Mouse (Mus musculus) heart, embryonic 14.5 days (tissue): ENCODE measurements around the gene Hnrnpu. TPM values are rescaled to one million over a fixed set of nuclear protein-coding genes. Genes with fewer than 3 reads are reported as not detected.
A peak's percentile ranks its signal among the peaks of the same experiment; 100 is the strongest.
"Not testable (repeated sequence)": the region's sequence is repeated elsewhere in the genome, so short reads cannot be mapped to it uniquely, and the experiment has no call there.

ENCODE experiments used
- ATAC-seq: fragments of 200-750 bp; cut with Nextera tagmentation; 2 replicates; pipeline ENCODE4 v1.8.0; 2017; ENCODE audit warnings: low read depth, moderate TSS enrichment; ENCODE audit not compliant: insufficient number of reproducible peaks, insufficient read depth, low FRiP score
- H3K27ac ChIP-seq, 2 experiments: fragments of 200-500 bp in 1 of 2; fragments of 300-500 bp in 1 of 2; sonication (generic) in 1 of 2; replicated peaks in 1 of 2; 2 replicates each; pipeline ENCODE4 v1.5.1; 2012 to 2014; ENCODE audit warnings: low read depth in 2 of 2, low read length in 2 of 2, control low read depth in 1 of 2, mild to moderate bottlenecking in 1 of 2, mixed read lengths in 1 of 2; ENCODE audit not compliant: control insufficient read depth in 1 of 2, insufficient read depth in 1 of 2
- H3K27me3 ChIP-seq: fragments of 300-500 bp; sonication (generic); 2 replicates; pipeline ENCODE4 v1.6.1; 2014; ENCODE audit warnings: mild to moderate bottlenecking, low read length, control low read depth; ENCODE audit not compliant: control insufficient read depth, insufficient read depth
- H3K36me3 ChIP-seq: fragments of 300-500 bp; sonication (generic); 2 replicates; pipeline ENCODE4 v1.6.1; 2014; ENCODE audit warnings: mild to moderate bottlenecking, control low read depth, low read length, mixed read lengths; ENCODE audit not compliant: control insufficient read depth, insufficient read depth
- H3K4me1 ChIP-seq, 2 experiments: fragments of 200-500 bp in 1 of 2; fragments of 300-500 bp in 1 of 2; sonication (generic) in 1 of 2; 2 replicates each; pipeline ENCODE4 v1.6.1; 2012 to 2014; ENCODE audit warnings: low read length in 2 of 2, control low read depth in 1 of 2, mixed read lengths in 1 of 2; ENCODE audit not compliant: control insufficient read depth in 2 of 2, insufficient read depth in 2 of 2
- H3K4me2 ChIP-seq: fragments of 300-500 bp; sonication (generic); 2 replicates; pipeline ENCODE4 v1.6.1; 2014; ENCODE audit warnings: mild to moderate bottlenecking, low read length
- H3K4me3 ChIP-seq, 2 experiments: fragments of 200-500 bp in 1 of 2; fragments of 300-500 bp in 1 of 2; sonication (generic) in 1 of 2; 2 replicates each; pipeline ENCODE4 v1.5.1; 2012 to 2014; ENCODE audit warnings: low read length in 2 of 2, mild to moderate bottlenecking in 2 of 2, control low read depth in 1 of 2, low read depth in 1 of 2, moderate library complexity in 1 of 2; ENCODE audit not compliant: control insufficient read depth in 1 of 2, insufficient read depth in 1 of 2
- H3K9ac ChIP-seq: fragments of 300-500 bp; sonication (generic); 2 replicates; pipeline ENCODE4 v1.6.1; 2014; ENCODE audit warnings: mild to moderate bottlenecking, low read length
- H3K9me3 ChIP-seq: fragments of 300-500 bp; sonication (generic); 2 replicates; pipeline ENCODE4 v1.6.1; 2016; ENCODE audit warnings: low read length, control low read depth; ENCODE audit not compliant: control insufficient read depth
- WGBS: fragments of 180-500 bp; shearing (Covaris S2); extraction: QIAGEN DNeasy Blood & Tissue Kit; methylation state at CpG from one replicate; pipeline ENCODE4 v1.1.7; 2014; 5-methylcytosine and 5-hydroxymethylcytosine counted together
- microRNA-seq: library from miRNA; unstranded; fragments of <30 nt; microRNA quantifications from one replicate; pipeline ENCODE4, GENCODE M21; 2016
- polyA plus RNA-seq: library from polyadenylated mRNA; unstranded; fragments of >200 nt; fragmentation: Nextera tagmentation; extraction: Ambion mirVana; gene quantifications from 2 replicates; pipeline ENCODE4 v1.2.1, GENCODE M21; 2014

Hnrnpu gene
- polyA plus RNA-seq, 1 experiment from 2014 or later = 316 TPM

GRCm38 (mm10) chr1:178283314-178283713, 54.3 kb downstream of the Hnrnpu start:
- H3K36me3 ChIP-seq, H3K9me3 ChIP-seq, H3K4me1 ChIP-seq, H3K27ac ChIP-seq, H3K27me3 ChIP-seq, H3K4me2 ChIP-seq, H3K4me3 ChIP-seq, H3K9ac ChIP-seq, ATAC-seq: not testable (repeated sequence)
- 89% methylated on average over 3 of the region's 3 CpGs for WGBS

DNA sequence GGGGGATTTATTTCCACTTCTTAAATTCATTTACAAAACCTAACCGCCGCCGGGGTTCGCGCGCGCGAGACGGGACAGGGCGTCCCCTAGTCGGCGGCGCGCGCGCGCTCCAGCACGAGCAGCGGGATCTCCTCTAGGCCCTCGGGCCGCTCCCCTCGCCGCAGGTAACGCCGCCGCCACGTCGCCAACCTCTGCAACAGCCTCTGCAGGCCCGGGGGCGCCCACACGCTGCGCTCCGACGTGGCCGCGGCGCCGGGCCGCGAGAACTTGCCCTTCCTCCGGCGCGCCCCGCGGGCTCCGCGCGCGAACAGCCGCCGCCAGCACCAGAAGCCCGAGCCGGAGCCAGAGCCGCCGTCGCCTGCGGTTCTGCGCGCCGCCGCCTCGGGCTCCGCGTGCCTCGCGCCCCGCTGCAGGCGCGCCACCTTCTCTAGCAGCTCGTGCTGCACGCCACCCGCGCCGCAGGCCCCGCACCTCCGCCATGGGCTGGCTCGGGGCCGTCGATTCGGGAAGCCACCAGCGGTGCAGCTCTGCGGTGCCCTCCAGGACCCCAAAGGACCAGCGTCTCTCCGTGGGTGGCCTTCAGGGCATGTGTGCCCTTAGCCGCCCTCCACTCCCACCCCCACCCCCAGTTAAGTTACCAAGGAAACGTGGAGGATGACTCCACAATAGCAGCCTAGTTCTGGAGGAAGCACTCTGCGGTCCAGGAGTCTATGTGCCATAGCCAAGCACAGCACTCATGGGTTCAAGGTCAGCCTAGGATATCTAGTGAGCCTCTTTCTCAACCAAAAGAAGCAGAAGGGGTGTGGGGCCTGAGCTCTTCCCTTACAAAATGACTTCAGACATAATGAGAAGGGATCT, 61.3 kb downstream of the Hnrnpu start:
- Histone ChIP-seq H3K4me3 (peak overlapping the region; percentile 73 to 74), H3K4me2 (peak overlapping the region; percentile 88), H3K9ac (peak overlapping the region; percentile 88), H3K9me3 (no peaks in the 10 kb centered on the region), H3K4me1 (no peaks in the 10 kb centered on the region), H3K27me3 (no peaks in the 10 kb centered on the region), H3K36me3 (no peaks in the 10 kb centered on the region), H3K27ac (peak overlapping the region in 1 of 2 experiments; percentile 55; a peak in 2 of 4 replicates)
- under 1% methylated on average over 75 of the region's 87 CpGs for WGBS
- ATAC-seq = peak; percentile 68

- WGBS = 8% methylated on average over 11 of the region's 11 CpGs
- Histone ChIP-seq H3K36me3 (no peaks in the 10 kb centered on the region), H3K4me1 (no peaks in the 10 kb centered on the region), H3K9me3 (no peaks in the 10 kb centered on the region), H3K9ac (peak overlapping the region; percentile 88), H3K4me2 (peak overlapping the region; percentile 88), H3K27me3 (no peaks in the 10 kb centered on the region), H3K27ac (0 out of 4 replicates have a peak overlapping the region, but pooled peaks of 1 of the 2 experiments have one; percentile 55), H3K4me3 (peak overlapping the region; percentile 73 to 74)
- no peak for ATAC-seq
These were observed 61.9 kb downstream of the Hnrnpu start for GRCm38 (mm10) chr1:178275738-178276053.

- H3K4me1 ChIP-seq = no peaks in the 10 kb centered on the region
- H3K9ac ChIP-seq = peak overlapping the region; percentile 88; the same call in 1 of the 2 replicates
These were observed 62.3 kb downstream of the Hnrnpu start for GRCm38 (mm10) chr1:178275174-178275730.

More at GRCm38 (mm10) chr1:178275174-178275730, 62.3 kb downstream of the Hnrnpu start:
- WGBS = 53% methylated on average over 9 of the region's 9 CpGs
- Histone ChIP-seq H3K27me3 (no peaks in the 10 kb centered on the region), H3K27ac (no peak overlapping the region), H3K4me2 (peak overlapping the region; percentile 88), H3K9me3 (no peaks in the 10 kb centered on the region), H3K36me3 (no peaks in the 10 kb centered on the region), H3K4me3 (peak overlapping the region in 1 of 2 experiments; percentile 73; a peak in 2 of 4 replicates)
- ATAC-seq = no peak

Small RNA genes lying within 50 kb of the gene (microRNA-seq; reads per million reads assigned to microRNA genes)
- gene Gm27458 = not detected

Other genes starting within 250 kb of the Hnrnpu start
- 25.9 and 30.7 TPM in 2 replicates for gene Desi2, start 150.4 kb downstream of the Hnrnpu start, polyA plus RNA-seq
- 268 and 299 TPM in 2 replicates for gene Cox20, start 18.7 kb downstream of the Hnrnpu start, polyA plus RNA-seq
- gene Efcab2, start 68.3 kb upstream of the Hnrnpu start, polyA plus RNA-seq = 16.6 and 17.5 TPM in 2 replicates
- gene Kif26b, start 191.3 kb upstream of the Hnrnpu start, polyA plus RNA-seq = 12.7 and 14.4 TPM in 2 replicates